Mouse (Mus musculus): ENCODE results near the gene Lipa.

The Lipa gene

GRCm38 (mm10) chr19:34450784-34451370, 76.4 kb downstream of the Lipa start:
- DNase-seq = peak; percentile 4 to 9

GRCm38 (mm10) chr19:34448851-34449250, 78.4 kb downstream of the Lipa start:
- no peak for DNase-seq

GRCm38 (mm10) chr19:34445410-34446012, 81.8 kb downstream of the Lipa start:
- no peak for DNase-seq

DNA sequence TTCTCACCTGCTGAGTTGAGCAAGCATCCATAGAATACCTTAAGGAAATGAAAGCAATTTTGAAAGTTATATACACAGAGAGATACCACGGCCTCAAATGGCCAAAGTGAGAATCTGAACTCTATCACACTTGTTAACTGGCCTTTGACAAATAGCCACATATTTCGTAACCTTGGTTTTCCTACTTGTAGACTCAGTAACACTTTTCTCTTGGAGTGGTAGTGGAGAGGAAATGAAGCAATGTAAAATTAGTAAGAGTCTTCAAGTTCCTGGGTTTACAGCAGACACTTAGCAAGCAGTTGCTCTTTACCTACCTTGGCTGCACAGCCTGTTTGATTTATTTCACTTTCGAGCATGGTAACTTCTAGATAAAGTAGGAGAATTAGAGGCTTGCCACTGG, 82.5 kb downstream of the Lipa start:
- no peak for DNase-seq

All from cerebellum, postnatal 14 days (tissue).